Mouse (Mus musculus) heart, adult 8-10 months (tissue): Measurements from ENCODE around the gene Mef2c. TPM values are rescaled to one million over a fixed set of nuclear protein-coding genes. Genes with fewer than 3 reads are reported as not detected.
A peak's percentile ranks its signal among the peaks of the same experiment; 100 is the strongest.

ENCODE experiments used
- DNase-seq: peaks from one replicate; pipeline ENCODE4 v3.0.0; 2022; ENCODE audit warnings: low spot score
- total RNA-seq, 4 experiments: library from RNA; stranded (reverse); gene quantifications; 2 replicates each; pipeline ENCODE4 v1.2.4; 2022

The Mef2c gene
- total RNA-seq, 4 experiments from 2014 or later, result 55.8 to 86.8 (median 66.9) TPM

- peak; percentile 83 for DNase-seq
Measured at GRCm38 (mm10) chr13:83524159-83524901, 20.5 kb downstream of the Mef2c start.

- no peak for DNase-seq
Measured at GRCm38 (mm10) chr13:83524902-83525715, 21.3 kb downstream of the Mef2c start.

GRCm38 (mm10) chr13:83525716-83526005 lies 21.8 kb downstream of the Mef2c start:
- DNase-seq, result no peak

- no peak for DNase-seq
Measured at GRCm38 (mm10) chr13:83526066-83526465, 22.2 kb downstream of the Mef2c start.

- DNase-seq, result no peak
Measured at GRCm38 (mm10) chr13:83527921-83528320, 24.1 kb downstream of the Mef2c start.

GRCm38 (mm10) chr13:83529729-83530314 lies 26.0 kb downstream of the Mef2c start:
- peak; percentile 62 for DNase-seq

- no peak for DNase-seq
Measured at GRCm38 (mm10) chr13:83530889-83531288, 27.1 kb downstream of the Mef2c start.

- DNase-seq, result peak; percentile 76
Measured at GRCm38 (mm10) chr13:83531968-83532591, 28.2 kb downstream of the Mef2c start.

GRCm38 (mm10) chr13:83536361-83536760 lies 32.5 kb downstream of the Mef2c start:
- no peak for DNase-seq

- DNase-seq, result no peak
Measured at GRCm38 (mm10) chr13:83537163-83537562, 33.3 kb downstream of the Mef2c start.

- no peak for DNase-seq
Measured at GRCm38 (mm10) chr13:83539921-83540320, 36.1 kb downstream of the Mef2c start.

- DNase-seq, result no peak
Measured at GRCm38 (mm10) chr13:83542666-83543065, 38.8 kb downstream of the Mef2c start.

- no peak for DNase-seq
Measured at GRCm38 (mm10) chr13:83544707-83545106, 40.9 kb downstream of the Mef2c start.

- no peak for DNase-seq
Measured at GRCm38 (mm10) chr13:83546876-83547275, 43.0 kb downstream of the Mef2c start.

GRCm38 (mm10) chr13:83551259-83551658 lies 47.4 kb downstream of the Mef2c start:
- DNase-seq, result no peak

GRCm38 (mm10) chr13:83552051-83552450 lies 48.2 kb downstream of the Mef2c start:
- DNase-seq, result no peak

- no peak for DNase-seq
Measured at GRCm38 (mm10) chr13:83563261-83563660, 59.4 kb downstream of the Mef2c start.

GRCm38 (mm10) chr13:83565732-83566131 lies 61.9 kb downstream of the Mef2c start:
- peak; percentile 58 for DNase-seq

GRCm38 (mm10) chr13:83566180-83566579 lies 62.3 kb downstream of the Mef2c start:
- no peak for DNase-seq

- DNase-seq, result no peak
Measured at GRCm38 (mm10) chr13:83566834-83567534, 63.1 kb downstream of the Mef2c start.

GRCm38 (mm10) chr13:83567681-83568080 lies 63.8 kb downstream of the Mef2c start:
- no peak for DNase-seq
